Mouse (Mus musculus): ENCODE measurements around the gene Gcnt2.

GRCm38 (mm10) chr13:41002001-41002400 lies 142.4 kb downstream of the Gcnt2 start:
- TF ChIP-seq POLR2A (IDR thresholded peaks at IDR 0.05; ENCODE audit: low read depth, low read length) (no peak), CTCF (IDR thresholded peaks at IDR 0.05; ENCODE audit: extremely low read depth, insufficient read depth, insufficient read length, insufficient replicate concordance) (no peak)

All from spleen, adult 2 months (tissue).